Mouse (Mus musculus) stomach, embryonic 14.5 days (tissue): ENCODE data around the gene Gtf2f1. TPM values are rescaled to one million over a fixed set of nuclear protein-coding genes. Genes with fewer than 3 reads are reported as not detected.

Experiments used
- ATAC-seq: fragments of 200-750 bp; cut with Nextera tagmentation; 2 replicates; pipeline ENCODE4 v1.8.0; 2017; ENCODE audit warnings: low read depth, moderate TSS enrichment; ENCODE audit not compliant: insufficient number of reproducible peaks, insufficient read depth, low FRiP score
- H3K27ac ChIP-seq: fragments of 300-500 bp; sonication (generic); 2 replicates; pipeline ENCODE4 v1.5.1; 2014; ENCODE audit warnings: mild to moderate bottlenecking, low read length, moderate library complexity, mixed read lengths
- H3K27me3 ChIP-seq: fragments of 300-500 bp; sonication (generic); 2 replicates; pipeline ENCODE4 v1.6.1; 2014; ENCODE audit warnings: low read length, control low read depth, mixed read lengths; ENCODE audit not compliant: control insufficient read depth, insufficient read depth
- H3K36me3 ChIP-seq: fragments of 300-500 bp; sonication (generic); 2 replicates; pipeline ENCODE4 v1.6.1; 2014; ENCODE audit warnings: mild to moderate bottlenecking, control low read depth, low read length, moderate library complexity, mixed read lengths; ENCODE audit not compliant: control insufficient read depth, insufficient read depth
- H3K4me1 ChIP-seq: fragments of 300-500 bp; sonication (generic); 2 replicates; pipeline ENCODE4 v1.6.1; 2014; ENCODE audit warnings: low read length, control low read depth, mixed read lengths; ENCODE audit not compliant: control insufficient read depth, insufficient read depth
- H3K4me2 ChIP-seq: fragments of 300-500 bp; sonication (generic); replicated peaks from 2 replicates; pipeline ENCODE4 v1.6.1; 2014; ENCODE audit warnings: low read depth, low read length, control low read depth
- H3K4me3 ChIP-seq: fragments of 300-500 bp; sonication (generic); 2 replicates; pipeline ENCODE4 v1.5.1; 2014; ENCODE audit warnings: low read depth, low read length, control low read depth
- H3K9ac ChIP-seq: fragments of 300-500 bp; sonication (generic); replicated peaks from 2 replicates; pipeline ENCODE4 v1.6.1; 2014; ENCODE audit warnings: low read depth, mild to moderate bottlenecking, control low read depth, low read length, moderate library complexity, mixed read lengths
- H3K9me3 ChIP-seq: fragments of 300-500 bp; sonication (generic); 2 replicates; pipeline ENCODE4 v1.6.1; 2016; ENCODE audit warnings: low read depth, low read length, control low read depth; ENCODE audit not compliant: control insufficient read depth
- WGBS: fragments of 180-500 bp; shearing (Covaris S2); extraction: QIAGEN DNeasy Blood & Tissue Kit; methylation state at CpG from one replicate; pipeline ENCODE4 v1.1.7; 2014; 5-methylcytosine and 5-hydroxymethylcytosine counted together
- polyA plus RNA-seq: library from polyadenylated mRNA; unstranded; fragments of >200 nt; fragmentation: Nextera tagmentation; extraction: Ambion mirVana; gene quantifications from 2 replicates; pipeline ENCODE4 v1.2.1, GENCODE M21; 2014

The Gtf2f1 gene
- polyA plus RNA-seq, 1 experiment from 2014 or later, result 59.8 TPM

- peaks cover 8% of the 10 kb centered on the region; the same call in 1 of the 2 replicates for H3K36me3 ChIP-seq
- no peak overlapping the region for H3K4me3 ChIP-seq
- no peak overlapping the region for H3K9ac ChIP-seq
- no peaks in the 10 kb centered on the region for H3K9me3 ChIP-seq
- no peak overlapping the region for H3K4me2 ChIP-seq
- no peak overlapping the region for H3K27ac ChIP-seq
- 37% methylated on average over 5 of the region's 5 CpGs for WGBS
- H3K4me1 ChIP-seq, result no peaks in the 10 kb centered on the region
- no peaks in the 10 kb centered on the region for H3K27me3 ChIP-seq
- peak; percentile 49; the same call in 1 of the 2 replicates for ATAC-seq
These were observed 36.3 kb upstream of the Gtf2f1 start for GRCm38 (mm10) chr17:57047406-57047805.

- no peak within 1 kb of the TSS for H3K9ac ChIP-seq
- H3K4me2 ChIP-seq, result no peak within 1 kb of the TSS
- peaks cover 4% of the 10 kb centered on the region; the same call in 1 of the 2 replicates for H3K36me3 ChIP-seq
- no peaks in the 10 kb centered on the region for H3K27me3 ChIP-seq
- H3K4me1 ChIP-seq, result no peaks in the 10 kb centered on the region
- no peaks in the 10 kb centered on the region for H3K9me3 ChIP-seq
- WGBS, result 69% methylated on average over 8 of the region's 8 CpGs
- H3K4me3 ChIP-seq, result no peak within 1 kb of the TSS
- no peak within 1 kb of the TSS for H3K27ac ChIP-seq
- no peak for ATAC-seq
These were observed 30.5 kb upstream of the Gtf2f1 start, which contains the start of gene Slc25a41 for GRCm38 (mm10) chr17:57041554-57041953. Slc25a41 (minus strand) TSS chr17:57041654.

DNA sequence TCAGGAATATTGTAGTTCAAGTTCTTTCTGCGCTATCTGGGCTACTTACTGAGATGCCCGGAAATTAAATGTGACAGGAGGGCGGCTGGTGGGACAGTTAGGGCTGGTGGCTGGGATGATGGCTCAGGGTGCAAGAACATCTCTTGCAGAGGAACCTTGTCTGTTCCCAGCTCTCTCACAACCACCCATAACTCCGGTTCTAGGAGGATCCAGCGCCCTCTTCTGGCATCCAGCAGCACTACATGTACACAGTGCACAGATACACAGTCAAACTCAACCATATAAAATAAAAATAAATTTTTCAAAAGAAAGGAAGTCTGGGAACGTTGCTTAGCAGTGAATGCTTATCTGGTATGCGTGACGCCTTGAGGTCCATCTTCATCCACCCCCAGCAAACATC, 27.9 kb upstream of the Gtf2f1 start:
- H3K4me3 ChIP-seq, result no peak overlapping the region
- no peak for ATAC-seq
- H3K9ac ChIP-seq, result no peak overlapping the region
- H3K36me3 ChIP-seq, result no peaks in the 10 kb centered on the region
- H3K4me1 ChIP-seq, result no peaks in the 10 kb centered on the region
- 41% methylated on average over 8 of the region's 8 CpGs for WGBS
- H3K27ac ChIP-seq, result no peak overlapping the region
- H3K9me3 ChIP-seq, result no peaks in the 10 kb centered on the region
- no peak overlapping the region for H3K4me2 ChIP-seq
- no peaks in the 10 kb centered on the region for H3K27me3 ChIP-seq

DNA sequence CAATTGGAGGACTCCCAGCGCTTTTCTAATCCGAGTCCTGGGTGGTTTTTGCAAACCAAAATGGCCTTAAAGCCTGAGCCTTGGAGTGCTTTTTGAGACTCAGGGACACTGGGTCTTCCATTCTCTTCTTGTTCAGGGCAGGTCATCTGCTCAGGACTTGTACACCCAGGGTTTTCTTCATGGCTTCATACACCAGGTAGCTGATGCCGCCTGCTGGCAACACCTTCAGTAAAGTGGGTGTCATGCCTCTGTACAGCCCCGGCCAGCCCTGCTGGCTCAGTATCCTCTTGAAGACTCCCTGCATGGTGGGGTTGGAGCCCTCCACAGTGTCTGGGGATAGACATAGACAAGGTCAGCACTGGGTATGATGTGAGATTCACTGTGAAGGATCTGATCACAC, 21.8 kb upstream of the Gtf2f1 start:
- Histone ChIP-seq H3K27ac (no peak overlapping the region), H3K4me2 (peak overlapping the region; percentile 52; the same call in 1 of the 2 replicates), H3K27me3 (no peaks in the 10 kb centered on the region), H3K9me3 (no peaks in the 10 kb centered on the region), H3K36me3 (peaks cover 9% of the 10 kb centered on the region), H3K9ac (no peak overlapping the region), H3K4me1 (peaks cover 8% of the 10 kb centered on the region; the same call in 1 of the 2 replicates), H3K4me3 (no peak overlapping the region; the same call in 1 of the 2 replicates)
- ATAC-seq, result no peak
- WGBS, result 81% methylated on average over 4 of the region's 4 CpGs

DNA sequence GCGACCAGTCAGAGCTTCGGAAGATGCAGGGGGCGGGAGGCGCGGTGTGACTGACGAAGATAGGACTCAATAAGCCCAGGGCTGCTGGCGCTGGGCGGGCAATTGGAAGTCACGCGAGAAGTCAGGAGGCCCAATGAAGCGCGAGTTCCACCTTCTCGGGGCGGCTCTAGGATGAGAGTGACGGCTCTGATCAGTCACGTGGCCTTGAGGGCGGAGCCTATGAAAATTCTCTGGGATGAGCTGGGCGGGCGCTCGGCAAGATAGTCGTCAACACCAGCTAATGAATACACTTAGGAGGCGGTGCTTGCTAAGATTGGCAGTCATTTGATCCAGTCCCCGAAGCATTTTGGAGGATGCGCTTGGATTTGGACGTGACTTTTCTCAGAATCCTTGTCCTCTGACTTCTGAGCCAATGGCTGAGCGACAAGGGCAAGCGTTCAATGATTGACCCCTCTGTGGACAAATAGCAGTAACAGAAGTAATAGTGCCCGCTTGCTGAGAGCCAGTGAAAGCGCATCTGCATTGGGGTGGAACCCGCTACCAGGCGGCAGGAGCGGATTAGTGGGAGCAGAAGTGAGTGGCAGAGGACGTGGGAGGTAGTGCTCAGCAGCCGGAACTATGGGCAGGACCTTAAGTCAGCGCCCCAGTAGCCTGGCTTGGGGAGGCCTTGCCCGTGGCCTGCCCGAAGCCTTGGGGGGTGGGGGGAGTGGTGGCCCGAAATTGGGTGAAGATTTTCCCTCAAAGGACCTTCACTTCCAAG, 20.8 kb upstream of the Gtf2f1 start:
- peaks cover 19% of the 10 kb centered on the region for H3K36me3 ChIP-seq
- H3K27me3 ChIP-seq, result no peaks in the 10 kb centered on the region
- peaks cover 8% of the 10 kb centered on the region; the same call in 1 of the 2 replicates for H3K4me1 ChIP-seq
- H3K4me2 ChIP-seq, result peak overlapping the region; percentile 52
- peak; percentile 96 for ATAC-seq
- peak overlapping the region; percentile 86 for H3K27ac ChIP-seq
- peak overlapping the region; percentile 29; the same call in 1 of the 2 replicates for H3K9ac ChIP-seq
- peak overlapping the region; percentile 35 for H3K4me3 ChIP-seq
- under 1% methylated on average over 38 of the region's 38 CpGs for WGBS
- H3K9me3 ChIP-seq, result no peaks in the 10 kb centered on the region

DNA sequence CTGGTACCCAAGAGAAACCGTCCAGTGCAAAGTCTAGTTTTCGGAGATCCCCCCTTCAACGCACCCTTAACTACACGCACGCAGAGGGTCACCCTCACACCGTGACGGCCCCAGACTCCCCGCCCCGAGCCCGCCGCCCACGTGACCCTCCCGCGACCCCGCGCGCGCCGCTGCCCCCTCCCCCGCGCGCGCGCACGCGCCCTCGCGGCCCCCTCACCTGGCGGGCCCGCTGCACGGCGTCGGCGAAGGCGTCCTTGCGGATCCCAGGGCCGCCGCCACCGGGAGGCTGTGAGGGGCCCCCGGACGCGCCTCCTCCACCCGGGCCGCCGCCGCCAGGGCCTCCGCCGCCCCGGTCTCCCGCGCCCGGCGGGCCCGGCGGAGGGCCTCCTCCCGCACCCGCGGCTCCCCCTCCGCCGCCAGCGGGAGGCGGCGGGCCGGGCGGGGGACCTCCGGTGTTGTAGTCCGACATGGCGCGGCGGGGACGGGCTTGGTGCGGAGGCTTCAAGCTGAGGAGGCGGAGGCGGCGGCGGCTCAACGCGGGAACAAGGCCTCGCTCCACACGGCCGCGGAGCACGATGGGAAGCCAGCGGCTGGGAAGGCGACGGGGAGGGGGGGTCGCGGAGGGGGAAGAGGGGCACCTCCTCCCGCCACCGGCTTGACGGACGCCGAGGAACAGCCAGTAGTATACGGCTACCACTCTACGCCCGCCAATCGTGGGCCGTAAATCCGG, 20.0 kb upstream of the Gtf2f1 start, which contains the start of gene Khsrp:
Khsrp (minus strand) TSS at position 592 of the 730 bp plus-strand sequence.
- peak within 1 kb of the TSS; percentile 99 for H3K9ac ChIP-seq
- no peaks in the 10 kb centered on the region for H3K27me3 ChIP-seq
- peaks cover 26% of the 10 kb centered on the region for H3K36me3 ChIP-seq
- no peaks in the 10 kb centered on the region for H3K9me3 ChIP-seq
- peaks cover 8% of the 10 kb centered on the region; the same call in 1 of the 2 replicates for H3K4me1 ChIP-seq
- peak within 1 kb of the TSS; percentile 86 for H3K27ac ChIP-seq
- peak within 1 kb of the TSS; percentile 76 for H3K4me3 ChIP-seq
- H3K4me2 ChIP-seq, result peak within 1 kb of the TSS; percentile 96
- under 1% methylated on average over 87 of the region's 99 CpGs for WGBS
- ATAC-seq, result no peak

- Histone ChIP-seq H3K4me1 (peaks cover 8% of the 10 kb centered on the region; the same call in 1 of the 2 replicates), H3K27me3 (no peaks in the 10 kb centered on the region), H3K27ac (no peak overlapping the region), H3K4me2 (peak overlapping the region; percentile 96), H3K36me3 (peaks cover 40% of the 10 kb centered on the region), H3K9ac (peak overlapping the region; percentile 99; the same call in 1 of the 2 replicates), H3K4me3 (peak overlapping the region; percentile 76), H3K9me3 (no peaks in the 10 kb centered on the region)
- ATAC-seq, result no peak
- WGBS, result 32% methylated on average over 8 of the region's 8 CpGs
These were observed 18.6 kb upstream of the Gtf2f1 start for GRCm38 (mm10) chr17:57029691-57030090.

- H3K36me3 ChIP-seq, result peaks cover 62% of the 10 kb centered on the region
- no peak overlapping the region for H3K4me2 ChIP-seq
- H3K27ac ChIP-seq, result no peak overlapping the region
- no peak for ATAC-seq
- H3K4me3 ChIP-seq, result no peak overlapping the region
- H3K9ac ChIP-seq, result no peak overlapping the region
- H3K9me3 ChIP-seq, result no peaks in the 10 kb centered on the region
- no peaks in the 10 kb centered on the region for H3K27me3 ChIP-seq
- H3K4me1 ChIP-seq, result peaks cover 8% of the 10 kb centered on the region; the same call in 1 of the 2 replicates
- 90% methylated on average over 4 of the region's 4 CpGs for WGBS
These were observed 16.4 kb upstream of the Gtf2f1 start for GRCm38 (mm10) chr17:57027471-57027870.
